Mouse (Mus musculus): Measurements from ENCODE around the gene Slc22a14.
A peak's percentile ranks its signal among the peaks of the same experiment; 100 is the strongest.
"Not testable (repeated sequence)": the region's sequence is repeated elsewhere in the genome, so short reads cannot be mapped to it uniquely, and the experiment has no call there.

Gene Slc22a14

GRCm38 (mm10) chr9:119256161-119256560 lies 109.2 kb downstream of the Slc22a14 start:
- no peak for DNase-seq

DNA sequence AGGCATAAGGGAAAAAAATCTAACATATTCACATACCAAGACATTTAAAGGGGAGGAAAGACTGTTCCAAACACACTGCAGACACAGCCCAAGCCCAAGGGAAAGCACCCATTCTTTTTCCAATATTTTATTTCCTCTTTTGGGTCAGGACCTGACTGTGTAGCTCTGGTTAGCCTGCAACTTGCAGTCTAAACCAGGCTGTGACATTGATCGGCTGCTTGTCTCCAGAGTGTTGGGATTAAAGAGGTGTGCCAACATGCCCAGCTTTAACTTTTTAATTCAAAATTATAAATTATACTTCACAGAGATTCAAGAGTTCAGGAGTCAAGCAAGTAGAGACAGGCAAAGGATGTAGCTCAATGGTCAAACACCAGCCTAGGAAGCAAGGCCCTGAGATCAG lies 110.3 kb downstream of the Slc22a14 start:
- DNase-seq: no peak

DNA sequence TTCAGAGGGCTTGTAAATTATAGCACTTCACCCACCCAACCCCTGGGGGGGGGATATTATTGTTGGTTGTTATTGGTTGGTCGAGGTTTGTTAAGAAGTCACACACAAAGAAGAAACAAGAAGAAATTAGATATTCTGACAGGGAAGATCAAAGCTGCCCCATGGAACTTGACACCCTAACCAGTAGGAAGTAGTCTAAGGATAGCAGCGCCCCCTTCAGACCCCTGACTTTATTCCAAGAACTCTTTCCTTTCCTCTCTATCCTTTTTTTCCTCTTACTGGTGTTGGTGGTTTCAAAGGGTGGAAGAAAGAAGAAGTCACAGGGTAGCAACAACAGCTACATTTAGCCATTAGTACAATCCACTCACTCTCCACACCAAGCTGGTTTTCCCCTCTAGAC lies 111.2 kb downstream of the Slc22a14 start:
- DNase-seq: no peak

DNA sequence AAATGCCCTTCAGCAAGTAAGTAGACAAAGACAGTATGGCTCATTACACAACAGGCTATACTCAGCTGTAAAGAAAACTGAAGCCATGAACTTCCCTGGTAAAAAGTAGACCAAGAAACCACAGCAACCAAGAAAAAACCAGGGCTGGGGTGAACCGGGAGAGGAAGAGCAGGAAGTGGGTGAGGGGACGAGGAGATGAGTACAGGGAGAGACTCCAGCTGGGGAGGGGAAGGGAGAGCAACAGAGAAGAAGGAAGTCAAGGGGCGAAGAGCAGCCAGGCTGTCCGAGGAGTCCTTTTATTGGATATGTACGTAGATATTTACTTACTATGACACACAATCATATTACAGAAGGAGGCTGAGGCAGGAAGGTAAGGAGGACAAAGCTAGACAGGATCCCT lies 117.4 kb downstream of the Slc22a14 start:
- peak; percentile 6 to 22 for DNase-seq

DNA sequence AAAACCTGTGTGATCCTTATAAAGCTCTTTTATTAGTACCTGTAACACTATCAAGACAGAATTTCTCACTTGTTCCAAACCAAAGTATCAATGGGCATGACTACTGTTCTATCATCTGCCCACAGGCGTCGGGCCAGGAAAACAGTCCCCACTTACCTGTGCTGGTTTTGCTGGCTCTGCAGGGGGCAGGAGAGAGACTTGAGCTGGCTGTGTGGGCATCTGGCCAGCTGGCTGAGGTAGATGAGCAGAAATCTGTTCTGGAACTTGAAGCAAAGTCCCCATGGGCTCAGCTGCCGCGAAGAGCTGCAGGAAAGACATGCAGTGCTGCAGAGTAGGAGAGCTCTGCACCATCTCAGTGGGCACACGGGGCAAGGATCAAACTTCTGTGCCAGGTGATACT lies 118.5 kb downstream of the Slc22a14 start:
- DNase-seq: no peak

DNA sequence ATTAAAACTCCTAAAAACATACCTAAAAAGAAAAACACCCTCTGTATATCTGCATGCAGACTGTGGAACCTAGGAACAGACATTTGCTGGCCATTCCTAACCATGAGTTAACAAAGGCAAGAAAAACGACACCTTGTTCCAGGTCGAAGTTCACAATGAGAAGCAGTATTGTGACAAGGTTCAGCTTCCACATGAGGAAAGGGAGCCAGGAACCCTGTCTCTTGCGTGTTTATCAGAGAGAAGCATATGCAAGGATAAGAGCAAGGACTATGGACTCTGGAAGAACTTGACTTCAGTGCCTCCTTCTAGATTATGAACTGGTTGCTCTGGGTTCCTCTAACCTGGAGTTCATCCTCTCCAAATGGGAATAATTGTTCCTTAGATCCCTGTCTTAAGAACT lies 121.4 kb downstream of the Slc22a14 start:
- no peak for DNase-seq

GRCm38 (mm10) chr9:119241169-119241865 lies 124.0 kb downstream of the Slc22a14 start:
- no peak for DNase-seq

GRCm38 (mm10) chr9:119240286-119240997 lies 124.9 kb downstream of the Slc22a14 start:
- no peak for DNase-seq

GRCm38 (mm10) chr9:119239274-119239673 lies 126.1 kb downstream of the Slc22a14 start:
- no peak for DNase-seq

DNA sequence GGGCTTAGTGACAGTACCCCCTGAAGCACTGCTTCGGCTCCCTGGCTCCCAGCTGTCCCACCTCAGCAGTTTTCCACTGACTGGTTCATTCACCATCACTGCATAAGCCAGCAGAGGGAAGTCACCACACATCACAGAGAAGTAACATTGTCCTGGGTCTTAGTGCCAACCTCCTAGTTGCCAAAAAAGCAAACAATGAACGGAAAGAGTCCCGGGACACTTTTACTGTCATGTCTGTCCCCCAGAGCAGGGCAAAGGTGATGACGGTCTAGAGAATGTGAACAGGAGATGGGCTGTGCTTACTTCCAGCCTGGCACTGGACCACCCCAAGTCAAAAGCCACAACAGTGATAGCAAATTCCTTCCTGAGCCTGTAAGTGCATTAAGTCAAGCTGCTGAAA lies 126.6 kb downstream of the Slc22a14 start:
- DNase-seq: no peak

- no peak for DNase-seq
These were observed 133.8 kb downstream of the Slc22a14 start for GRCm38 (mm10) chr9:119231552-119231951.

DNA sequence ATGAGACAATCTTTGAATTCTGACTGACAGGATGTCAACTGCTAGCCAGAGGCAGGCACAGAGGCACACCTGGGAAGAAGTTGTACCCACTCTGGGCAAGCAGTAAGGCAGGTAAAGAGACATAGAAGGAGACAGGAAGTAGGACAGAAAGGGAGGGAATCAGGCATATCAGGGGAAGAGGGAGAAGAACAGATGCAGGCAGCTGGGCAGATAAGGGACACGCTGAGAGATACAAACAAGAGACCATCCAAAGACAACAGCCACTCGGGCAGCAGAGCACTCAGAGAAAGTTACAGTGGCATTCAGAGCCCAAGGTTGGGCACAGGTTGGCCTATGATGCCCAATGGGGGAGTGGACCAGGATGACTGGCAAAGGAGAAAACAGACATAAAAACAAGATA lies 134.5 kb downstream of the Slc22a14 start:
- DNase-seq: no peak

GRCm38 (mm10) chr9:119220249-119220648 lies 145.1 kb downstream of the Slc22a14 start:
- no peak for DNase-seq

DNA sequence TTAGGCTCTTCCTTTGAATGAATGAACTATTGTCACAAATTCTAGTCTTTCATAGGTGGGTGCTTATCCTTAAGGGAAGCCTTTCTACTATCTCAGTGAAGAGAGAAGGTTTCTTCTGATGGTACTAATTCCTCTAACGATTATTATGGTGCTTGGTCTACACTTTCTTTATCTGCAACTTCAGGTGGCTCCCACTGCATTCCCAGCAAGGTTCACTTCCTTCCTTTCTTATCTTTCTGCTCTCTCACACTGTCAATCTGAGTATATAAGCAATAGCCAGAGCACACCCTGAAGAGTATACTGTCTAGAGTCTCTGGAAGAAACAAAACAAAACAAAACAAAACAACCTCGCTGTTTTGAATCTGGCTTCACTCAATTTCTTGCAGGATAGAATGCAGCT lies 145.7 kb downstream of the Slc22a14 start:
- DNase-seq: no peak

DNA sequence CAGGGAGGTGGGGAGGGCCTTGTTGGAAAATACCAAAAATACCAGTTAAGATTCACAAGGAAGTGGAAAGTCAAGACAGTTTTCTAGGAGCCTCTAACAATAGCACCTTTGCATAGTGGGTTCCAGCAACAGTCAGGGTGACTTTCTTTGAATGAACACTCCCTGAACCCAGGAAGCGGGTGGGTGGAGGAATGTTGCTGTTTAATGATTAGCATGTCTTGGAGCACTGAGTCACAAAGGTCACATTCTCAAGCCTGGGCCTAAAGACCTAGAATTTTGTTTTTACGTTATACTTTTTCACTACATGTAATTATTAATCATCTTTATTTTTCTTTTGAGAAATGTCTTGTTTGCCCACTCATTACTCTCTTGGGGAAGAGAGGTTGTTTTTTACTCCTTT lies 150.0 kb downstream of the Slc22a14 start:
- DNase-seq: not testable (repeated sequence)

GRCm38 (mm10) chr9:119214601-119215000 lies 150.8 kb downstream of the Slc22a14 start:
- no peak for DNase-seq

DNA sequence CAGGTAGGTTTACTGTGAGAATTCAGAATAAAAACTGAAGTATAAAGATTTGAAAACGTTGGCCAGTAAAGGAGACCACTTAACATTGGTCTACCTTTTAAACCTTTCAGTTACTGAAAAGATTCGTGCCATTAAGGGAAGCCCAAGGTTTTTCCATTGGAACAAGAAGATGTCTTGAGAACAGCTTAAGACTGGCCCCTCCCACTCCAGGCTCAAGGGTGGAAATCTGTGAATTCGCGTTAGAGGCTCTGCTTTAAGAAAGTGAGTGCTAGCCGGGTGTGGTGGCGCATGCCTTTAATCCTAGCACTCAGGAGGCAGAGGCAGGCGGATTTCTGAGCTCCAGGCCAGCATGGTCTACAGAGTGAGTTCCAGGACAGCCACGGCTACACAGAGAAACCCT lies 152.4 kb downstream of the Slc22a14 start:
- no peak for DNase-seq

- DNase-seq: no peak
These were observed 156.4 kb downstream of the Slc22a14 start, which contains the start of gene Slc22a13 for GRCm38 (mm10) chr9:119208998-119209397. TSS of gene Slc22a13 (minus strand) at chr9:119209098.

- no peak for DNase-seq
These were observed 158.2 kb downstream of the Slc22a14 start for GRCm38 (mm10) chr9:119207113-119207512.

DNA sequence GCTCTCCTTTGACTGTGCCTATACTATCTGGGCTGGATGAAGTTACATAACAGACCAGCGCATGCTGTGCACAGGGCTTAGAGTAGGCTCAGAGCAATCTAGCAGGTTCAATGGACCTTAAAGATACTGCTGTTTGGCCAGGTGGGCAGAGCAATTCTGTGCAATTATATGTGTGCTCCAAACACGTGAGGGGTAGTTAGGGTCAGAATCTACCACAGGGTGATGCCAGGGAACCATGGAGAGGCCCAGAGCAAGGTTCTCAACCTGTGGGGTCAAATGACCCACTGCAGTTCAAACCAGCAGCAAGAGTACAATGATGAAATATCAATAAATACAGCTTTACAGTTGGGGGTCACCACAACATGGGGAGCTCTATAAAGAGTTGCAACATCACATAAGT lies 158.7 kb downstream of the Slc22a14 start:
- no peak for DNase-seq

- DNase-seq: no peak
These were observed 159.6 kb downstream of the Slc22a14 start for GRCm38 (mm10) chr9:119205756-119206155.

- DNase-seq: no peak
These were observed 161.7 kb downstream of the Slc22a14 start for GRCm38 (mm10) chr9:119203617-119204016.

- DNase-seq: no peak
These were observed 163.7 kb downstream of the Slc22a14 start for GRCm38 (mm10) chr9:119201653-119202052.

GRCm38 (mm10) chr9:119199151-119199861 lies 166.0 kb downstream of the Slc22a14 start:
- DNase-seq: no peak
